Mouse (Mus musculus) gastrocnemius, postnatal 14 days (tissue): ENCODE measurements at regions not wholly inside any gene's neighbourhood (a gene's known extent, or its start where the extent isn't known, plus 50 kb on each side); places are given as distances from the start of the nearest gene placed in this dataset.

Experiments
- DNase-seq: peaks from one replicate; pipeline ENCODE4 v3.0.0; 2021; ENCODE audit warnings: mixed read lengths
- intact Hi-C: fragments of 180-260 bp; cut with DNase I; formaldehyde crosslinking; loops from one replicate; pipeline ENCODE4 v1.15.1; 2025; ENCODE audit warnings: low total_unique reads

DNA sequence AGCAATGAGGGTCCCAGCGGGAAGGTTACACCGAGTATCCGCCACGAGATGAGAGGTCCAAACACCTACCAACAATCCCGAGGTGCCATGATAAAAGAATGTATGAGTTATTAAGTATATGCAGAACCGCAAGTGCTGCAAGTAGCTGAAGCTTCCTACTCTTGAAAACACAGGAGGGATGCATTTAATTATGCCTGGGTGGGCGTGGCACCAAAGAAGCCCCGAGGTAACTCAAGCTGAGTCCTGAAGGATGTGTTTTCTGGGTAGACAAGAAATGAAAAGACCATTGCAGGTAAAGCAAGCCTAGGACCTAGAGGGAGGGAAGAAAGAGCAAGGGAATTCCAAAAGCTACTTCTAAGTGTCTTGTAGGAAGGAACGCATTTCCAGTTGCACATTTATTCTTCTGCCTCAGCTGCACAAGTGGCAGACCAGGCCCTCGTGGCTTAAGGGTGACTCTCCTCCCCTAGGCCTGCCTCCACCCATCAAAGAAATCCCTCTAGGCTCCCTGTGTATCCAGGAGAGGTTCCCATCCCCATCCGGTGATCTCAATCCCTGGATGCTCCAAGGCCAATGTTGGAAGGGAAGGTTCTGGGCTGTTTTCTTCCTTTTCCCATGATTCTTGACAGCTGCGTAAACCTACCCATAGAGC is 104.2 kb upstream of the Mgme1 start:
- no peak for DNase-seq

DNA sequence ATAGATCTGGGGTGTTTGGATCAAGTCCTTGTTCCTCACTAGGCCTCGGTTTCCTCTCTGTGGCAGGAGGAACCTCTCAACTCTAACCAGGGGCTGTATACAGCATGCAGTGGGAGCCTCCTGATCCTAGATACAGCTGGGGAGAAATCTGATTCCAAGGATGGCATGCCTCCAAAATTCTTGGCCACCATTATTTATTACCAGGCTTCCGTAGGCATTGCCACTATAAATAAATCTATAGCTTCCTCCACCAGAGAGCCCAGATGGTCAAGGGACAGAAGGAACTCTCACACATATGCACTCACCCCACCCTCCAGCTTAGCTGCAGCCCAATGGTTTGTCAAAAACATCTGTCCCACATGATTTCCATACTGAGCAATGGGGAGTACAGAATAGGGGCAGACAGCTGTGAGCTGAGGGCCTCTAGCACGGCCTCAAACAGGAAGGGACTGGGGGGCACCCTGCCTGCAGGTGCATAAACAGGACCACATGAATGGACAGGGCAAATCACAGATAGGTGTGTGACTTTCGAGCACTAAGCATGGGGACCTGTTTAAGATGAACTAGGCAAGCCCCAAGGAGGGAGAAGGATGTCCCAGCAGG is 100.8 kb upstream of the Mgme1 start:
- intact Hi-C loops: no loop called here
- DNase-seq: no peak

More for the DNA sequence above, 104.2 kb upstream of the Mgme1 start:
- intact Hi-C loops: no loop called here

DNA sequence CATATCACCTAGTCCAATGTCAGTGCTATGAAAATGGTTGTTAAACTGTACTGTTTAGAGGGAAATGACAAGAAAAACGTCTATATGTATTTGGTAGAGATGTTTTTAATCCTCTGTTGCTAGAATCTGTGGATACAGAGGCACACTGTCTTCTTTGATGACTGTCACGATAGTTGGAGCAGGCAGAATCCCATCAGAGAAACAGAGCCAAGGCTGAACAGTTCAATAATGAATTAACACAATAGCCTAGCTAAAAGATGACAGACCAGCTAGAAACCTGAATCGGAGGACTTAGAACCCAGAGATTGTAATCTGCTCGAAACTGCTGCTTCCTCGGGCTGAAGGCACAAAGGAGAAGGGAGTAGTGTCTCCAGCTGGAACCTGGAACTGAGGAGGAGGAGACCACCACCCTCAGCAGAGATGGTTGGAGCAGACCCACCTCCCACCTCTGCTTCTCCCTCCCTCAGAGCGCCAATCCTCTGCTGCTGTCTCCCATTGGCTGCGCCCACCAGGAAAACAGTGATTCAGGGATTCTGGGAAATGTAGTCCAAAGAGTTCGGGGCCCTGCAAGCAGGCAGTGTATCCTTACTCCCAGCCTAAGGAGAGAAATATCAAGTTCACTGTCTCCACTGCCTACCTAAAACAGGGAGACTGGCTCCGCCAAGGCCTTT is 98.2 kb upstream of the Mgme1 start:
- peak; percentile 49 for DNase-seq
- intact Hi-C loops: no loop called here

DNA sequence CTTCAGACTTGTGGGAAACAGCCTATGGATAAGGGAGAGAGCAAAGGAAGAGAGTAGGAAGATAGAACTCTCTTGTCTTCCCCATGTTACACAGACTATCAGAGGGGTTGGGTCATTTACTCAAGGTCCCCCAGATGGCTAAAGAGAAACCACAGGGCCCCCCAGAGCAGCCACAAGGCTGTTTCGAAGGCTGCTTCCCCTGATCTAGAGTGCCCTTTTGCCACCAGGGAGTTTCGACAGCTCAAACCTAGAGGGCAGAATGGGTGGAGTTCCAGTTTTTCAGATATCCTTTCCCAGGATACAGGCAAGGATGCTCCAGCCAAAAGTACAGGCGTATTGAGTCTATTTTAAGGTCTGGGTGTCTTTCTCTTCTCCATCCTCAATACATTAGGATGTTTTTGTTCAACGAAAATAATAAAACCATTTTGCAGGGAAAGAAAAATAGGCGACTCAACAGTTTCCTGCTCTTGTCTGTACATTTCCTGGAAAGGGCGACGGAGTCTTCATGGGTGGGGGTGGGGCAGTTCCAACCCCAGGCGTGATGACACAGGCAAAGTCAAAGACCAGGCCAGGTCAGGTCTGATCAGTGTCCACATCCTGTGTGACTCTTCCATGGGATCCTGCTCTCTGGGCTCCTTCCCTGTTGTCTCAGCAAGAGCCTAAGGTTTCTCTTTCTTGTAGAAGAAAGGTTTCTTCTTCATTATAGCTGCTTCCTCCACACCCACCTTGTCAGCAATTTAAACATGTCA is 96.9 kb upstream of the Mgme1 start:
- intact Hi-C loops: no loop called here
- DNase-seq: no peak

DNA sequence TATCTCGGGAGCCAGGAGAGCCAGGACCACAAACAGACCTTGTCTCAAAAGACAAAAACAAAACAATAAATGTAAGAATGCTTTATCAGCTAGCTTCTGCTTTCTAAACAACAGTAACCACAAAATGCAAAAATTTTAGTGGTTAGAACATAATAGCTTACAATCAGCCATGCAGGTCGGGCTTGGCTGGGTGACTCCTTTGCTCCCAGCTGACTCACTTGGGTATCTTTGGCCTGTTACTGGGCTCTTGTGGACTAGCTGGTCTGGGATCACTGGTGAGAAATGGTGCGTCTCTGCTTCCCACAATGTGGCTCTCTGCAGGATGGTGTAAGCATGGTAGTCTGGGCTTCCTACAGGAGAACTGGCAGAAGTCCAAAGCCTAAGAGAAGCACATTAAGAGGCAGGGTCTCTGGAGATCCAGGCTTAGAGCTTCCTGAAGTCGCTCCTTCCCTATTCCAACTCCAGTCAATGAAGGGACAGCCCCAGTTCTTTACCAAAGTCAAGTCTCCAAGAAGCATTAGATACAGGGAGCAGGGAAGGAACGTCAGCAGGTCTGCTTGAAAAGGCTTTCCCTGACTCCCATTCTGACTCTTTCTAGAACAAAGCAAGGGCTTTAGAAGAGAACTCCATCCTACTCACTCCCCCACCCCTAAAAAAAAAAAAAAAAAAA is 96.0 kb upstream of the Mgme1 start:
- intact Hi-C loops: no loop called here
- no peak for DNase-seq

DNA sequence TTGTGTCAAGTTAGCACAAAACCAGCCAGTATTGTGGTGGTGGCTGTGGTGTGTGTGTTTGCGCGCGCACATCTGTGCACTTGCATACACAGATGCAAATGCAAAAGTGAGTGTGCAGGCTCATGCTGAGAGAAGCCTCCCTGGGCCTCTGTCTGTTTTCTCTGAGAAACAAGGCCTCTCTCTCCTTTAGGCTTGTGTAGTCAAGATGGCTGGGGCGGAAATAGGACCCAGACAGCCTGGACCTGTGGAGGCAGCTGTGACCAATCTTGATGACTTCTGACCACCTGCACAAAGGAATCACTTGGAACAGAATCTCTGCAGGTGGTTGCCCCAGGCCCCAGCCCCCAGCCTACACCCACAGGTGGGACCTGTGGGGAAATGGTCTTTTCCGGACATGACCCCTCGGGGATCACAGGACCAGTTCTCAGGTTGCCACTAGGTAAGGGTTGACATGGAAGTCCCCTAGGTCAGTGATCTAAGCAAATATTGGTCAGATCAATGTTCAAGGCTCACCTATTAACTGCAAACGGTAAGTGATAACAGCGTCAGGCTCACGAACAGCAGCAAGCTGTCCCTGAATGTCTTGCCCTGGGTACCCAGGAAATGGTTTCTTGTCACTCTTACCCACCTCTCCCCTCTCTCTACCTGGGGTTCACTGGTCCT is 93.8 kb upstream of the Mgme1 start:
- intact Hi-C loops: no loop called here
- no peak for DNase-seq

DNA sequence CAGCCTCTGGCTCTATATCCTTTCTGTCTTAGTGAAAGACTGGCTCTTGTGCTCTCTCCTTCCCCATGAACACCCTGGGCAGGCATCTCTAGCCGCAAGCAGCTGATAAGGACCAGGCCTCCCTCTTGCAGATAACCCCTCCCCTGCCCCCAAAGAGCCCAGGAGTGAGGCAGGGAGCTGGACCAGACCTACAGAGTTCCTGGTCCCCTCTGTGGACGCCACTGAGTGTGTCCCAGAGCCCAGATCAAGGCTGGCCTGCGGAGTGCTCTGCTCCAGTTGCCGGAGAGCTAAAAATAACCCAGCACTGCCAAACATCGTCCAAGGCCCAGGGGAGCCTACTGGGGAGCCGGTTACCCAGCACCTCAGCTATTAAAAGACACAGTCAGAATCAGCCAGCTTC is 93.2 kb upstream of the Mgme1 start:
- DNase-seq: peak; percentile 71
- intact Hi-C loops: no loop called here

DNA sequence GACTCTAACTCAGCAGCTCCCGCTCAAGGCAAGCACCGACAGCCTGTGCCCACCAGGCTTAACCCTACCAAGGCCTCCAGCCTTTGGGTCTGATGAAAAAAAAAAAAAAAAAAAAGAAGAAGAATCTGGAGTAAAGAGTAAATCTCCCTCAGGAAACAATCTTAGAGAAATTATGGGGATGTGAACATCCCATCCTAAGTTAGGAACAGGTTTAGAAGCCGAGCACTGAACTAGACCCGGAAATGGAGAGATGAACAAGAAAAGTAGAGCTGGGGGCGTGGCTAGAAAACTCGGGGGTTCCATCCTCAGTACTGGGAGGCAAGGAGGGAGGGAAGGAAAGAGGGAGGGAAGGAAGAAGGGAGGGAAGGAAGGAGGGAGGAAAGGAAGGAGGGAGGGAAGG is 92.5 kb upstream of the Mgme1 start:
- DNase-seq: no peak
- intact Hi-C loops: no loop called here

DNA sequence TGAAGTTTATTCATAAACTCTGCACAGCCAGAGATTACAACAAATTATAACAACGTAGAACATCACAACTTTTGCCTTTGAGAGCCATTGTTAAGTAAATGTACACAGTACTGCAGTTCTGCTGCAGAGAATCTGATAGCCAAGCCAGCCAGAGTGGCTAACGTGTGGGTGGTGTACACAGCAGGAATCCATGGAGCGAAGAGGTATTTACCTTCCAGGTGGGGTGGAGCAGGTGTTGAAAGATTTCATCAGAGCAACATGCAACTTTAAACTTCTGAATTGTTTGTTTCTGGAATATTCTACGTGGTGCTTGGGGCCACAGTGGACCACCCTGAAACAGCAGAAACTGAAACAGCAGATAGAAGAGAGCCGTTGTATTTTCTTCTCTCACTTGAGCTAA is 88.4 kb upstream of the Mgme1 start:
- intact Hi-C loops: loop anchor here (10.0 kb wide), 1 partner anchor 167 kb away; the partner anchor contains the start of gene Rrbp1
- no peak for DNase-seq

DNA sequence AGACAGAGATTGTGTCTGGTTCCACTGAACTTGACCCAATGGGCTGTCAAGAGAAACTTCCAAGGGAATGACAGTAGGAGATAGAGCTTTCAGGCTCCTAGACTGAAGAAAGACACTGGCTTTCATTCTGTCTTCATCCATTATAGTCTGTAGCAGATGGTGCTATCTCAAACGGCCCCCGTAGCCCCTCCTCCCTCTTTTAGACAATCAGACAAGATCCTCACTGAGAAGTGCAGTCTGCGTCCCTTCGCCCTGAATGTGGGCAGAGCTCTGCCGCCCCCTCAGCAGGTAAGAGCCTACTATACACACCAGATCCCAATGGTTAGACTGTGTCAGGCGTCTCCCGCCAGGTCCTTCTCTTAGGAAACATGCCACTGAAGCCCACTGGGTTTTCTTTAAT is 87.9 kb upstream of the Mgme1 start:
- intact Hi-C loops: loop anchor here (10.0 kb wide), 1 partner anchor 168 kb away; the partner anchor contains the start of gene Rrbp1
- no peak for DNase-seq

DNA sequence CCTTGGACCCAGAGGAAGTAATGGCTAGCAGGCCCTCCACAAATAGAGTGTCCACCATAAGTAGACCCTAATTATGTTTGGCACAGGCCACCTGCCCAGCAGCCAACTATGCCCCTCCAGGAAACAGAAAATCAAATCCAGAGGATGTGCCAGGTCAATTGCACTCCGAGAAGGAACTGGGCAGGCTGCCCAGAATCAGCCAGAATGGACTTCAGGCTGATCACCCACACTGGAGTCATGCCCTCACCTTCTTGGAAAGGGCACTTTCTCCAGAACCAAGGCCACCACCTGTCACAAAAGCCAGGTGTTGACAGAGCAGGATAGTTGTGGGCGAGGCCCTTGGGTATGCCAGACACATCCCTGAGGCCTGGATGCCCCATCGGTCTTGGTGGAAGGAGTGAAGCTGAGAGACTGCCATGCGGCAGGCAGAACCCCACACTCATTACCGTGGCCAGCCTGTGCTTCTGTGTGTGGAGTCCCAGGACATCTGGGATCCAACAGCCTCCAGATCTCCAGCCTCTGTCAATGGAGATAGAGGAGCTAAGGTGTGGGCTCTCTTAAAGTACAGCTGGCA is 87.0 kb upstream of the Mgme1 start:
- intact Hi-C loops: loop anchor here (10.0 kb wide), 1 partner anchor 169 kb away; the partner anchor contains the start of gene Rrbp1
- peak; percentile 34 for DNase-seq

DNA sequence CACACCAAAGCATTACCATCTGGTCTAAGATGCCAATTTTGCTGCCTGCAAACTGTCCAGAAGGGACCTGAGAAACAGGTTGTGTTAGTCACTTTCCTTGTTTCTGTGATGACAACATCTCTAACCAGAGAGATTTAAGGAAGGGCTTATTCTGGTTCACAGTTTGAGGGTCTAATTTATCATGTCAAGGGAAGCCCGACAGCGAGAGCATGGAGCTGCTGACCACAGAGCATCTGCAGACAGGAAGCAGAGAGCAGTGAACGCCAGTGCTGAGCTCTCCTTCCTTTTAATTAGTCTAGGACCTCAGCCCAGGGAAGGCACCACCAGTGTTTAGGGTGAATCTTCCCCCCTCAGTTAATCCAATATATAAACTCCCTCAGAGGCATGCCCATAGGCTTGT is 85.3 kb upstream of the Mgme1 start:
- no peak for DNase-seq
- intact Hi-C loops: loop anchor here (10.0 kb wide), 1 partner anchor 170 kb away; the partner anchor contains the start of gene Rrbp1

DNA sequence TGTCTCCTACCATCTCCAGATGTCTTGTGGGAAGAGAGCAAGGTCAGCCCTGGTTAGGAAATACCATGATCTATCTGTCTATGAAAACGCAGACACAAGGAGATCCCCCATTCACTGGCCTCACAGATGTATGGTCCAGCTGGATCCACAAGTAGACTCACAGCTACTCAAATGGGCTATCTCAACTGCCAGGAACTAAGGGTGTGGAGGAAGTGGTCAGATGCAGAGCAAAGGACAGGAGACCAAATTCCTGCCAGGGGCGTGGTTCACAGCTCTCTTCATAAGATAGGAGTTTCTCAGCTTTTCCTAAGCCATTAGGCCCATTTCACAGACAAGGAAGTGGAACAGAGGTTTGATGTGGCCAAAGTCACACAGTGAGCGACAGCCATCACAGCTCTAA is 84.0 kb upstream of the Mgme1 start:
- DNase-seq: no peak
- intact Hi-C loops: loop anchor here (10.0 kb wide), 1 partner anchor 172 kb away; the partner anchor contains the start of gene Rrbp1

DNA sequence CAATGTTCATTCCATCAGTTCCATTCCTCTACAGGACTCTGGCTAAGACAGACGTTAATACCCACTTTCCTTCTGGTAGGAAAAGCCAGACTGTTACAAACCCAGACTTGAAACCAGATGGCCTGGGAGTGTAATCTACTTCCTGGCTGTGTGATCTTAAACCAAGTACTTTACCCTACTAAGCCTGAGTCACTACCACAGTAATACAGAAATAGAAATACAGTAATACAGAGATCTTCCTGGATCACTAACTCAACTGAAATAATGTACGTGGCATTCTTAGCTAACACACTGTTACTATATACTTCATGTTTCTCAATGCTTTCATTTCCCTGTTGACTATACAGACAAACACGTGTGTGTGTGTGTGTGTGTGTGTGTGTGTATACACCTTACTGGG is 82.4 kb upstream of the Mgme1 start:
- DNase-seq: no peak
- intact Hi-C loops: loop anchor here (10.0 kb wide), 1 partner anchor 173 kb away; the partner anchor contains the start of gene Rrbp1

DNA sequence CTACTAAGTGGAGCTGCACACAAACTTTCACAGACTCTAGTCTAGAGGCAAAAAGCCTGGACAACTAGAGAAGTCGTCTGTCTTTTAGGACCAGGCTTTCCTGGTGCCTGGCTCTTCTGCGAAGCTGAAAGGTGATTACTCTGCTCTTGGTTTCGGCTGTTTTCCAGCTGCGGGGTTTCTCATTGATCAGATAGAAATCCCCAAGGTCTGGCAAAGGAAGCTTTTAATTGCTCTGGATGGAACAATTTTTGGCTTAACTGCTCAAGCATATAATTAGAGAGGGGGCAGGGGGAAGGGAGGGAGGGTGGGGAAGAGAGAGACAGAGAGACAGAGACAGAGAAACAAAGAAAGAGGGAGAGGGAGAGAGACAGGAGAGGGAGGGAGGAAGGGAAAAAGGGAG is 82.0 kb upstream of the Mgme1 start:
- no peak for DNase-seq
- intact Hi-C loops: loop anchor here (10.0 kb wide), 1 partner anchor 174 kb away; the partner anchor contains the start of gene Rrbp1

DNA sequence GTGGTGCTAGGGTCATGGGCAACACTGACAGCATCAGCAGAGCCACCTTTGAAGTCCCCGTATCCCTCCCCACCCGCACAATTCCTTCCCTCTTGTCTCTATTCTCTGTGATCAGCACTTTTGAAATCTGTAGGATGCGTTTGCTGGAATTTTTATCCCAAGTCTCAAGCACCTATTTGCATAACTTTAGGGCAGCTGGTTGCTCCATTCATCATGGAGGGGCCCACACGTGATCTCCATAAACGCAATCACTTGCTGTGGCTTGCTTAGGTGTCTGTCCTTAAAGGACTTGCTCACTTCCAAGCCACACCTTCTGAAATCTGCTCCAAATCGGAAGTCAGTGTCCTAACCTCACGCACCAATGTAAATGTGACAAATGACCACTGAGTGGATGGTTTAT is 80.7 kb upstream of the Mgme1 start:
- DNase-seq: no peak
- intact Hi-C loops: loop anchor here (10.0 kb wide), 1 partner anchor 175 kb away; the partner anchor contains the start of gene Rrbp1

DNA sequence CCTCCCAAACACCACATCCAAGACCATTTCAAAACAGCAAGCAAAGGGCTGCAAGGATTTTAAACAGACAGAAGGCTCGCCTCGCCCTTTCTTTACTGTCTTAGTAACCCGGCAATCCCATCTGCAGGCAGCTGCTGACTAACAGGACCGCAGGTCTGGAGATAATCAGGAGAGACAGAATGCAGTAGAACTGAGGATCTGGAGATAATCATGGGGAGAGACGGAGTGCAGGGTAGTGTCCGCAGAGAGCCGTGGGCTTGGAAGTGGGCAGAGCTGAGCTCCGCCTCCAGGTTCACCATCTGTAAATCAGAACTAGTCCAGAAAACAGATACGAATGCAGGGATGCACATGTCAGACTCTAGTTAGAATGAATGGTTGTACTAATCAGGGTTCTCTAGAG is 79.4 kb upstream of the Mgme1 start:
- intact Hi-C loops: no loop called here
- DNase-seq: no peak

DNA sequence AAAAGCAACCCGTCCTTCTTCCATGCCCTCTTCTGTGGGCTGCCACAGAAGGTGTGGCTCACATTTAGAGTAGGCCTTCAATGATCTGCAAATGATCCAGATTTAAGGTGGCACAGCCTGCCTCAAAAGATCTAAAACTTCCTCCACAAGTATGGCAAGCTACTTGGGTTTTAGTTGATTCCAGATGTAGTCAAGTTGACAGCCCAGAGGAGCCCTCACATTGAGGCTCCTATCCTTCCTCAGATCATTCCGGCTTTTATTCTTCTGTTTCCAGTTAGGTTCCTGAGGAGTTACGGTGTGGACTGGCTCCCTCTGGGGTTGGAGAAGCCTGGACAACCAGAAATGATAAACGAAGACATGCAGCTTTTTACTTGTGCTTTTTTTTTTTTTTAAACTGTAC is 78.8 kb upstream of the Mgme1 start:
- intact Hi-C loops: no loop called here
- DNase-seq: no peak

DNA sequence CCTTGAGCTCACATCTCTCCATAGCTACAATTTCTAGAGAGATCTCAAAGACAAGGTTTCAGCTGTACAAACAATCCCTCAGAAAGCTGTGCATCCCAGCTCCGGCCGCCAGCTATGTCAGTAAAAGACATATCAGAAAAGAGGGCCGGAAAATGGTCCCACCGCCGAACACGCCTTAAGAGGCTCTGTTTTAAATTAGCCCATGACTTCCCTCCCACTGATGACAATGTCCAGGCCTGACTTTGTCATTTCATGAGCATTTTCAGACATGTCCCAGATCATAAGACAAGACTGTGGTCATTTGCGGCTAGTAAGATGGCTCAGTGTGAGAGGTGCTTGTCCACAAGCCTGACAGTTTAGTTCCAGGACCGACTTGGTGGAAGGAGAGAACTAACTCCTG is 78.0 kb upstream of the Mgme1 start:
- no peak for DNase-seq
- intact Hi-C loops: no loop called here
